Mouse (Mus musculus): Measurements from ENCODE around the gene Mgrn1.

The Mgrn1 gene

GRCm38 (mm10) chr16:4879101-4879707 lies 6.8 kb upstream of the Mgrn1 start:
- peak; percentile 78 to 82 for DNase-seq (ENCODE audit: low spot score in 2 of 2)

GRCm38 (mm10) chr16:4879708-4880124 lies 6.3 kb upstream of the Mgrn1 start:
- peak; percentile 93 to 94 for DNase-seq (ENCODE audit: low spot score in 2 of 2)

DNA sequence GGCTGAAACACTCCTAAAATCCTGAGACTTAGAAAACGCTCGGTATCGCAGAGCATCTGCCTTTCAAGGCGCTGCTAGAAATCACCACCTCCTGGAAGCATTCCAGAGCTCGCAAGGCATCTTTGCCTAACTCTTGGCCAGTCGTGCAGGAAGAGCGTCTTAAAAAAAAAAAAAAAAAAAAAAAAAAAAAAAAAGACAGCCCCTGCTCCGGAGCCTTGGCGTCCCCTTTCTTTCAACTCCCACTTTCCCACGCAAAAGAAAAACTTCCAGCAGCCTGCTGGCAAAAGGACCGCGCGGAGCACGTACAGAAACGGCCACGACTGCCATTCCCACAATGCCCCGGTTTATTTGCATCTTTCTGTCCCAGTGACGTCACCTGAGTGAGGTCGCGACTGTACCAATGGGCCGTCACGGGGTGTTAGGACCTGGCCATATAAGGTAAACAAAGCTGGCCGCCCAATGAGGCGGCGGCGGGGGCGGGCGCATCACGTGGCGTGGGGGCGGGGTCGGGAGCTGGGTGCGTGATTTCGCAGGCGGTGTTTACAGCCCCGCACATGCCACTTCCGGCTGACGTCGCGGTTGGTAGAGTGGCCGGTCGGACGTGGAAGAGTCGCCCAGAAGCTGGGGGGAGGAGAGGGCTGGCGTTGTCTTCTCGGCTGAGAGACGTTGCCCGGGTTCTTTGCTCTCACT lies 5.8 kb upstream of the Mgrn1 start, which contains the start of gene Ubald1:
Ubald1 (minus strand) TSS at position 180 of the 690 bp plus-strand sequence.
- DNase-seq (ENCODE audit: low spot score in 2 of 2) = peak; percentile 99 to 100

DNA sequence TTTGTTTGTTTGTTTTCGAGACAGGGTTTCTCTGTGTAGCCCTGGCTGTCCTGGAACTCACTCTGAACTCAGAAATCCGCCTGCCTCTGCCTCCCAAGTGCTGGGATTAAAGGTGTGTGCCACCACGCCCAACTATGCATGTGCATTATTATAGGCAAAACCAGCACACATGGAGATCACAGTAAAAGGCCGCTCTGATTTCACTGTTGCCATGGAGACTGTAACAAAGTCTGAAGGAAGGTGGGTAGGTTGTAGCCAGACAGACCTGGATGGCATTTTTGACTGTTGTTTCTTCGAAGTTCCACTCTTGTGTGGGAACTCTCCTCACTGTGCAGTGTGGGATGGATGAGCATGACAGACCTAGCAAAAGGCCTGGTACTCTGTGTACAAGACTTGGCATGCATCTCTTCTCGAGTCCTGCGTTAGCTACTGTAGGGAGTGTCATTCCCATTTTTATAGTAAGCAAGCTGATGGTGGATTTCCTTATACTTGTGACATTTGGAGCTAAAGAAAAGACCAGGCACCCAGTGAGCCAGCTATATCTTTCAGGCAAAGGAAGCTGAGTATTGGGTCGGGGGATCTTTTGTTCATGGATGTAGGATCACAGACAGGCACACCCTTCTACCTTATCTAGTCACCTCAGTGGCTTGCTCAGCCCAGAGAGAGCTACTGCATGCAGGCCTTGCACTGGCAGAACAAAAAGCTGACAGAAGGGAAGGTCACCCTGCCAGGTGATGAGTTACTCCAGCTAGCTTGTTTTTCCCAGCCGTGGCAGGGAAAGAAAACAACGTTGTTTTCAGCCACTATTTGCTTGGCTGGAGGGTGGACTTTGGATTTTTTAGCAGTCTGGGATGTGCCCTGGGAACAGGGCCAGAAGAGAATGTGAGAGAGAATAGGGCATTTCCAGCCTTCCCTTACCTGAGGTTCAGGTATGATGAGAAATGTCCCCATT lies 4.4 kb upstream of the Mgrn1 start:
- DNase-seq (ENCODE audit: low spot score in 2 of 2) = no peak

DNA sequence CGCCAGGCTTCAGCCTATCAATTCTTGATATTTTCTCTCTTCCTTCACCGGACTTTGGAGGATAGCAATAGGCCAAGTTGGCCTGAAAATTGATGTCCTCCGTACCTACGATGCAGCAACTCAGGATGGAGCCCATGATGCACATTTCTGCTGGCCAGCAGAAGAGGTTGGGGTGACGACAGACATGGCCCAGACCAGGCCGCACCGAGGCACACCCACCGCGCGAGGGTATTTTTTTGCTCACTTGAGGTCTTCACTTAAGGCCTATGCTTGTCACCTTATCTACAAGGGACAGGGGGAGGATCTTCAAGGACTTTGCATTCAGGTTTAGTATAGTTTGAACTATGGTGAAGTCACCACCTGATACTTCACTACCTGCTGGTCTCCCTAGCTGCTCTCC lies 1.1 kb upstream of the Mgrn1 start:
- DNase-seq (ENCODE audit: low spot score in 2 of 2) = no peak

- DNase-seq (ENCODE audit: low spot score in 2 of 2) = no peak
Measured at GRCm38 (mm10) chr16:4886690-4887020, 606 bp downstream of the Mgrn1 start.

DNA sequence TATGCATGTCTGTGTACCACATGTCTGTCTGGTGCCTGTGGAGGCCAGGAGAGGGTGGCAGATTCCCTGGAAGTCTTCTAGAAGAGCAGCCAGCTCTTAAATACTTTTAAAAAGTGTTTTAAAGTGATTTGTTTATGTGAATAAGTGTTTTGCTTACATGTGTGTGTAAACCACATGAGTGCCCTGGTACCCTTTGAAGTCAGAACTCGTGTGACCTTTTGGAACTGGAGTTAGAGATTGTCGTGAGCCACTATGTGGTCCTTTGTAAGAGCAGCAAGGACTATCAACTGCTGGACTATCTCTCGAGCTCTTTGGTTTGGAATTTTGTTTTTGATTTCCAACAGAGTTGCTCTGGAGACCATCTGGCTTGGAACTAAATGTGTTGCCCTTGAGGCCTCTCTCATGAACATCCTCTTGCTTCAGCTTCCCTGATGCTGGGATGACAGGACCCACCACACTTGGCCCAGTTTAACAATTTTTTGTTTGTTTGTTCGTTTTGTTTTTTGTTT lies 4.2 kb downstream of the Mgrn1 start:
- DNase-seq (ENCODE audit: low spot score in 2 of 2) = no peak

DNA sequence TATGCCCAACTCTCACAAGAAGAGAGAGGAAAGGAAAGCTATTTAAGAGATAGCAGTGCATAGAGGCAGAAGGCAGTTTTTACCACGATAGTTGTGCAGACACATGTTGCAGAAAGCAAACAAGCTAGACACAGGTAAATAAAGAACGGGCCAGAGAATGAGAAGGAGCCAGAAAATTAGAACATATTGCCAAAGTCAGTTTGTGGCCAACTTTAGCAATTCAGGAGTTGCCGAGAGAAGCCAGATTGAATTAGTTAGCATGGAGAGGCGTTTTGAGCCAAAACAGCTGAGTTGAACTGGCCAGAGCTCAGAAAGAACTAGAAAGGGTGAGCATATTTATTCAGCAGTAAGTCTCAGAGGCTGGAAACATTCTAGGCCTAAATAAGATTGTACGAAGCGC lies 6.1 kb downstream of the Mgrn1 start:
- no peak for DNase-seq (ENCODE audit: low spot score in 2 of 2)

- no peak for DNase-seq (ENCODE audit: low spot score in 2 of 2)
Measured at GRCm38 (mm10) chr16:4894201-4894908, 8.3 kb downstream of the Mgrn1 start.

DNA sequence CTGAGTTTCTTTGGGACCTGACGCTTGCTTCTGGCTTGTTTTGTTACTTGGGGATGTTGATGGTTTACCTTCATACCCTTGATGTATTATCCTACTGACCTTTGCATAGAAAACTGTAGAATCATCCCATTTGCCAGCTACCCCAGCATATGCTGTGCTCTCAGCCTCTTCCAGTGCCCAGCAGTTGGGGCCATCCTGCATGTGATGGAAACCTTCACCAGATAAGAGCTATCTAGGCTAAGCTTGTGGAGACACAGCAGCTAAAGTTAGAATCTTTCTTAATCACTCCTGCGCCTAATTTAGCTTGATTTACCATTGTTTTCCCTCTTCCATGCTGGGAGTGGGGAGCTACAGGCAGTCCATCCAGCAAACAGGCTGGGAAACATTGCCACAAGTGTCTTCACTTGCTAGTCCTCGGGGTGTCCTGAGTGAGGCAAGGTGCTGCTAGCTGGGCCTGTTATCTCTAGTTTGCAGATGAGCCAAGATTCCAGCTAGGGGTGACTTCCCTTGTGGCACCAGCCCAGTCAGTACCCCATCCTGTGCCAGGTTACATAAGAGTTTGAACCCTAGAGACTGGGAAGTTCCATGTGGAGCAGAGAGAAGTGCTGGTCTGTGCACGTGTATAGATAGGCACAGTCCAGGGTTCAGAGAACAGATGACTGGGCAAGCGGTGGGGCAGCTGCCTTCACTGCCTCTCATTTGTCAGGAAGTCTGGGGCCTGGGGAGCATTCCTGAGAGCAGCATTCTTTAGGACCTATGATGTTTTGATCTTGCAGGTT lies 10.4 kb downstream of the Mgrn1 start:
- no peak for DNase-seq (ENCODE audit: low spot score in 2 of 2)

DNA sequence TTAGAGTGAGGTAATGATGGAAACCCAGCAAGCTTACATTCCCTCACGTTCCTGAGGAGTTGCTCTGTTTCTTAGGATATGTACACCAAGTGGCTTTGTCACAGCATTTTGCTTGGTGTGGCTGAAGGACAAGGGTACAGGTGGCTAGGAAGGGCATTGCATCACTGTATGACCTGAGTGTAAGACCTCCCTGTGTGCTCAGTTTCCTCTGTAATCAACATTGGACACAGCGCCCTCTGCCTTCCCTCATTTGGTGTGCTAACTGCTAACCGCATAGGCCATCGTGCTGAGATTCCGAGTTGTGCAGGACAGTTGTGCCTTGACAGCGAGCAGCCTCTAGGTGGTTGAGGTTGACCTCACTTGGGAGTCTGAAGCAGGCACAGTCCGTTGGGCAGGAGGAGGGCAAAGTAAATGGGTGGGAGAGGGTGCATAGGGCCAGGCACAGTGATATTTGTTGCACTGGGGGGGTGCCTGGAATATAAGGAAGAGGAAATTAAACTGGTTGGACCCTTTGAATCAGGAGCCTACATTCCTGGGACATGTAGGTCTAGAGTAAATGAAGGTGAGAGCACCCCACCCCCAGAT lies 11.2 kb downstream of the Mgrn1 start:
- DNase-seq (ENCODE audit: low spot score in 2 of 2) = no peak

DNA sequence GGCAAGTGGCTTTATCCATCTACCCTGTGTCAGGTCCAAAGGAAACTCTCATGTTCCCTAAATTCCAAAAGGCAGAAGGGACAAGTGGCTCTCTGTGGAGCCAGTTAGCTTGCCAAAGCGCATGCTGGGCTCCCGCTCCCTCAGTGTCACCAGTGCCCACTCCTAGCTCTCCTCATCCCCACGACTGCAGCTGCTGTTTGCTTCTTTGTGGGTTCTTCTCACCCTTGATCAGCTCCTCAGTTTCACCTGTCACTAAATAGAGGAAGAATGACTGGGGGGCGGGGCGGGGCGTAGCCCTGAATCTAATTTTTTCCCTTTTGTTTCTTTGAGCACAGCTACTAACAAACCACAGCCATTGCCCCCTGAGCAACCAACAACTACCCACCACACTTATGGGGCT lies 12.8 kb downstream of the Mgrn1 start:
- no peak for DNase-seq (ENCODE audit: low spot score in 2 of 2)

DNA sequence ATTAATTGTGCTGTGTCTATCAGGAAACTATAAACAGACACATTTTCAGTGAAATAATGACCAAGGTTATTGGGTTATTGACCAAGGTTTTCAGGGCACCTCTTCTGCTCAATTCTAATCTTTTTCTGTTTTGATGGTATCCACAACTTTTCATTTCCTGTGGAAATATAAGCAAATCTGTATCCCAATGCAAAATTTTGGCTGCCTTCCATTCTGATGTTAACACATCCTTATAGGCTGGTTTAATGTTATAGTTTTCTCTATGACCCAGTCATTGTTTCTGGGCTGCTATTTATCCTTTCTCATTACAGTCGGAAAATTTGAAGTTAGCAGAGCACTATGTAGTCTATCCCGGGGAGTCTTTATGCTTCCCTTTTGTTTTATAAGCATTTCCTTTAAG lies 13.7 kb downstream of the Mgrn1 start:
- DNase-seq (ENCODE audit: low spot score in 2 of 2) = no peak

DNA sequence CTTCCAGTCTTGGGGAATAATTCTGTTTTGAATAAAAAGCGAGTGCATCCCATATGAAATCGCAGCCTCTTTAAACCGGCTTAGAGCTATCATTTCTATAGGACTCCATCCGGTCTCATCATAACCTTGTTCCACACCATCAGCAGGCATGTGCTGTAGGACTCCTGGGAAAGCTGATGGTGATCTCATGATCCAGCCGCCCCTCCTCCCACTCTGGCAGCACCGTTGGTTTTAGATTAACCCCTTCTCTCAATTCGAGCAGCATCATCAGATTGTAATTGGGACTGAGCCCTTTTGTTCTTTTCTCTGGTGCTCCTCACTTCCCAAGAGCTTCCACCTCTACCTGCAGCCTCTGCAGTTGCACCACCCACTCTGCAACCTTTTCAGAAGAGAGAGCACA lies 15.1 kb downstream of the Mgrn1 start:
- no peak for DNase-seq (ENCODE audit: low spot score in 2 of 2)

- no peak for DNase-seq (ENCODE audit: low spot score in 2 of 2)
Measured at GRCm38 (mm10) chr16:4902390-4902789, 16.3 kb downstream of the Mgrn1 start.

DNA sequence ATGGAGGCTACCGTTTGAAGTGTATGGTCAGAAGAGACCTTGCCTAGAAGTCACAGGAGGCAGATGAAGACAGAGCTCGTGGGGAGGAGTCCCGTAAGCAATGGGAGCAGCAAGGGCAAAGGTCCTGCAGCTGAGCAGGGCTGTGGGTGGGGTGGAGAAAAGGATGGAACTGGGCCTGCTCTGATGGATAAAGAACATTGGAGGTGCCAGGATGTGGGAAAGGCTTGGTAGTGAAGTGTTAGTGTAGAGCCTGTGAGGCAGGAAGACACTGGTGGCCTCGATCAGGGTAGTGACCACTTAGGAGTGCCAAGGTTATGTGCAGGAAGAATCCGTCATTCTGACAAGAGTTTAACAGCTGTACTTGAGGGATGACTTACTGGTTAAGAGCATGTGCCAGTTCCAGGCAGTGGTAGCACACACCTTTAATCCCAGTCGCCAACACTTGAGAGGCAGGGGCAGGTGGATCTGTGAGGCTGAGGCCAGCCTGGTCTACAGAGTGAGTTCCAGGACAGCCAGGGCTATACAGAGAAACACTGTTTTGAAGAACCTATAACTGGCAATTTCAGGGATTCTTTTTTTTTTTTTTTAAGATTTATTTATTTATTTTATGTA lies 17.5 kb downstream of the Mgrn1 start:
- no peak for DNase-seq (ENCODE audit: low spot score in 2 of 2)

DNA sequence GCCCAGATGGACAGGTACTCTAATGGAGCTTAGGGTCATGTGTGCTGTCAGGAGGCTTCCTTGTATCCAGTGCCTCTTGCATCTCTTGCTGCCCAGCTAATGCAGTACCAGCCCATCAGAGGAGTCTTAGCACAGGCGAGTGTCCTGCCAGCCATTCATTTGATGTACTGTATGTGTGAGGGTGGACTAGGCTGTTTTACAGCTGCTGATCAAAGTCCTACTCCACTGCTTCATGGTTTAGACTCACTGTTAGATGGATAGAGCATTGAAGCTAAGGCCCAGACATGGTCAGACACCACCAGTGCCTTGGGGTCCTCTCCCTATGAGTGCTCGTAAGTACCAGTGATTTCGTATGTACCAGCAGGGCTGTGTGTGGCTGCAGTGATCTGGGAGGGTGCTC lies 18.8 kb downstream of the Mgrn1 start:
- DNase-seq (ENCODE audit: low spot score in 2 of 2) = no peak

DNA sequence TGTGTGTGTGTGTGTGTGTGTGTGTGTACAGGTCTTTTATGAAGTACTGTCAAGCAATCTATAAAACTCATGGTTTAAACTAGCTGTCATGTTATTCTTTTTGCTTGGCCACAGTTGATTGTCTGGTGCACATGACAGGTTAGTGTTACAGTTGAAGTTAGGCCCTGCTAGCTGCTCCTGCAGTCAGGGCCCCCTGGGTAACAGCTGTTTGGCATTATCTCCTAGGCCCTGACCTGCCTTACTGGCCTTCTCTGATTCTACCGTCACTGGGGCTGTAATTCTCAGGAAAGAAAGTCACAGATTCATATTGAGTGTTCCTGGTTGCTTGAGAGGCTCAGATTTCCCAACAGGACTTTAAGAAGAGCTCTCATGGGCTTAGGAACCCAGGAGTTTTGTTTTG lies 19.5 kb downstream of the Mgrn1 start:
- DNase-seq (ENCODE audit: low spot score in 2 of 2) = no peak

DNA sequence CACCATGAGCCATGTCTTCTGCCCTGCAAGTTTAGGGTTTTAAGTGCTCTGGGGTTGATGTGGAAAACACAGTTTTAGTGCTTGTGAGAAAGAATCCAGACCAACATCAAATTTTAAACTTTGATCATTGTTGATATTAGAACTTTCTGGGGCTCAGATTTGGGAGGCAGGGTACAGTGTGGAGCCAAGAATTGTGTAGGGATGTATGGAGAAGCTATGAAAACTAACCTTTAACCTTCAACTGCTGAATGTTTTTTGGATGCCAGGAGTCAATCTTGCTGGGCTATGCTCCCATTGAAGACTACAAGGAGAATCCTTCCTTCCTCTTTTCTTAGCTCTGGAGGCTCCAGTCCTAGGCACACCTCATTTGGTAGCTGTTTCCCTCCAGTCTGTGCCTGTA lies 20.5 kb downstream of the Mgrn1 start:
- DNase-seq (ENCODE audit: low spot score in 2 of 2) = no peak

- no peak for DNase-seq (ENCODE audit: low spot score in 2 of 2)
Measured at GRCm38 (mm10) chr16:4907386-4907785, 21.3 kb downstream of the Mgrn1 start.

Data from right cerebral cortex, postnatal 10 days (tissue).